Mouse (Mus musculus): Measurements from ENCODE around the gene Rab27a.
"Not testable (repeated sequence)": the region's sequence is repeated elsewhere in the genome, so short reads cannot be mapped to it uniquely, and the experiment has no call there.

The Rab27a gene

DNA sequence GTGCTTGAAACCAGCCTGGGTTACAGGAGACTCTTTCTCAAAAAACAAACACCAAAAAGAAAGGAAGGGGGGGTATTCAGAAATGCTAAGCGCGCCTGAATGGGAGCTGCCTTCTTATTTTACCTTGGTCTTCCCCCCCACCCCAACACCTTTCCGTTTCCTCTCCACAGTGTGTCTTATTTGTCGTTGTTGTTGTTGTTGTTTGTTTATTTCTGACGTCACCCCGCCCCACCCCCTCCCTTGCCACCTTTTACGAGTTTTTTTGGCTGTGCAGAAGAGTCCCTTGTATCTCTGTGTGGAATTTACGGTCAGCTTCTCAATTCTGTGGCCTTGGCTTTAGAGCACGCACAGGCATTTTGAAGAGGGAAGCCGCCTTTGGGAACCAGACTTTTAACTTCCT is 1.1 kb downstream of the Rab27a start:
- DNase-seq (ENCODE audit: low read depth, low spot score): no peak

- DNase-seq (ENCODE audit: low read depth, low spot score): no peak
Observed at GRCm38 (mm10) chr9:73047906-73048305, 3.3 kb downstream of the Rab27a start.

DNA sequence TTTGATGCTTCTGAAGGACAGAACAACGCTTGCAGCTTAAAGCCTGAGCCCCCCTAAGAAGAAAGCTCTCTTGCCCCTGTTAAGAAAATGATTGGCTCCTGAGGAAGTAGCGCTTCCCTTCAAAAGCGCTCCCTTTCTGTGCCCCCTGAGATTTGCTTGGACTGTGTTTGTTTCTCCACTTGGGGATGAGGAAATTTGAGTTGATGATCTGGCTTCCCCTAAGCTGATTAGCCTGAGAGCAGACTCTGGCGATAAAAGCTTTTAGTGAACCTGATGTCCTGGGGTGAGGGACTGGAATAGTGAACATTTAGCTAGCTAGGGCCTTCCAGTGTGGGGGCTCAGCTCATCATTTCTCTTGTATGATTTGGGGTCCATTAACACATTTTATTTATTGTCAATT is 4.3 kb downstream of the Rab27a start:
- DNase-seq (ENCODE audit: low read depth, low spot score): no peak

DNA sequence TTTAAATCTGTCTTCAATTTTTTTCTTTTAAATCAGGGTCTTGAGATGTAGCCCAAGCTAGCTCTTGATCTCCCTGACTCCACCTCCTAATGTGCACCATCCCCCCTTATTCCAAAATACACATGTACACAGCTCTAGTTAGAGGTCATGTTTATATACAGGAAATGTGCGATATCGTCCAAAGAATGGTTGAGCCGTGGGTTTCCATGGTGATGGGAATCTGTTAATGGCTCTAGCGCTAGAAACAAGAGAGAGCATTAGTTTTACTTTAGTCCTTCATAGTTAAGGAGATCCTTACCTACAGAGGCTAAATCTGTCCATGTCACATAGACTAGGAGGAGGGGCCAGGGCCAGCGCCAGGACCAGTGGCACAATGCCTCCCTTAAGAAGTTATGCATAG is 5.2 kb downstream of the Rab27a start:
- no peak for DNase-seq (ENCODE audit: low read depth, low spot score)

GRCm38 (mm10) chr9:73050606-73051005 is 6.0 kb downstream of the Rab27a start:
- DNase-seq (ENCODE audit: low read depth, low spot score): no peak

- DNase-seq (ENCODE audit: low read depth, low spot score): no peak
Observed at GRCm38 (mm10) chr9:73055441-73055911, 10.8 kb downstream of the Rab27a start.

DNA sequence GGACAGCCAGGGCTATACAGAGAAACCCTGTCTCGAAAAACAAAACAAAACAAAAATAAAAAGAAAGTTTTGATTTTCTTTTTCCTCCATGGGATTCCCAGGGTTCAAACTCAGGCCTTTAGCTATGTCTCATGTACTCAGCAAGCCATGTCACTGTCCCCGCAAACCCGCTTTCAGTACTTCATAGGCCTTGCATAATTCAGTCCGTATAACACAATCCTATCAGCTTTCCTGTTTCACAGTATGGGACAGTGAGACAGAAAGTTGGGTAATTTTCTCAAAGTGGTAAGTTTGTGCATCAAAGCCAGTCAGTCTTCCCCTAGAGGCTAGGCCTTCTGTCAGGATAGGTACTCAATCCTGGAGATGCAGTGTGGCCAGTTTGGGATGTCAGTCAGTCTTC is 14.6 kb downstream of the Rab27a start:
- no peak for DNase-seq (ENCODE audit: low read depth, low spot score)

- DNase-seq (ENCODE audit: low read depth, low spot score): peak; percentile 62
Observed at GRCm38 (mm10) chr9:73063621-73064290, 19.1 kb downstream of the Rab27a start.

- DNase-seq (ENCODE audit: low read depth, low spot score): no peak
Observed at GRCm38 (mm10) chr9:73067086-73067485, 22.4 kb downstream of the Rab27a start.

- no peak for DNase-seq (ENCODE audit: low read depth, low spot score)
Observed at GRCm38 (mm10) chr9:73068230-73068679, 23.6 kb downstream of the Rab27a start.

GRCm38 (mm10) chr9:73068688-73069087 is 24.0 kb downstream of the Rab27a start:
- DNase-seq (ENCODE audit: low read depth, low spot score): no peak

DNA sequence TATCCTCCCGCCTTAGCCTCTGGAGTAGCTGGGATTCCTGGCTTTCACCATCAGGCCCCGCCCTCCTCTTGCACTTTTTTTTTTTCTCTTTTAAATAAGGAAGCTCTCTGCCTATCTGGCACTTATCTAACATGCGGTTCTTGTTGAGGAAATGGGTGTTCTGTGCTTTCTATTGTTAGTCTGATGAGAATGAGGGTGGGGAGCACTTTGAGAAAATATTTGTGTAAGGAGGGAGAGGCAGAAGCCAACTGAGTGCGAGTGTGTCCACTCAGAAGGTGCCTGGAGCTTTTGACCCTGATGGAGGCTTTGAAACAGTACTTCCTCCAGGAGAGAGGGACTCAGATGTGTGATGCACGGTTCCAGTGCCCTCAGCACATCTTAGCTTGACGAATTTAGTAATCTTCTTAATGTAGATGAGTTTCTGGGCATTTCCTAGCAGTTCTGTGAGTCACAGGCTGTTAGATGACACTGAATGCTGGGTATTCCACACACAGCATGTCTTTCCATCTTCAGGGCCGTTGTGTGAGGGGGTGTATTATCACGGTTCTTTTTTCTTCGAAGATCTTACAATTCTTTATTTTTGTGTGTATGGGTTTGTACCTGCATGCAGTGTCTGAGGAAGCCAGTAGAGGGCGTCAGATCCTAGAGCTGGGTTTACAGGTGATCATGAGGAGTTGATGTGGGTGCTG is 26.5 kb downstream of the Rab27a start:
- no peak for DNase-seq (ENCODE audit: low read depth, low spot score)

GRCm38 (mm10) chr9:73072426-73072825 is 27.8 kb downstream of the Rab27a start:
- no peak for DNase-seq (ENCODE audit: low read depth, low spot score)

- DNase-seq (ENCODE audit: low read depth, low spot score): no peak
Observed at GRCm38 (mm10) chr9:73073169-73073568, 28.5 kb downstream of the Rab27a start.

GRCm38 (mm10) chr9:73079349-73079748 is 34.7 kb downstream of the Rab27a start:
- DNase-seq (ENCODE audit: low read depth, low spot score): not testable (repeated sequence)

DNA sequence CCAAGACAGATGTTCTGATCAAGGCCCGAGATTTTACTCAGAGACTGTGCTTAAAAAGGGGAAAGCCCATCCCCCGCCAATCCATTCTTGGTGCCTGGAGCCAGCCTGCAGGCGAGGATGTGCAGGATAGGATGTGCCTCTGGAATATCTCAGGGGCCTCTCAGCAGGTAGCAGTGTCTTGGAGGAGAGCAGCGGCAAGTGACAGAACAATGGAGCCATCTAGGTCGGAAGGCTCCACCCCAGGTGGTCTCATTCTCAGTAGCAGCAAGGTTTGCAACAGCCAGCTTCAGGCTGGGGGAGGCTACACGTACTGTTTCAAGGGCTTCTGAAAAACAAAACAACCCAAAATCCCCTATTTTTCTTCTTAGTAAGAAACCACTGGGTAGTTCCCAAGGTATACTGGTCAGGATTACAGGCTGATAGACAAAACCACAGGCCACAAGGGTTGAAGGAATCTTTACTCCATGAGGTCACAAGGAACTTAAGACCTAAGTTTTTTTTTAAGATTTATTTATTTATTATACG is 35.2 kb downstream of the Rab27a start:
- DNase-seq (ENCODE audit: low read depth, low spot score): no peak

DNA sequence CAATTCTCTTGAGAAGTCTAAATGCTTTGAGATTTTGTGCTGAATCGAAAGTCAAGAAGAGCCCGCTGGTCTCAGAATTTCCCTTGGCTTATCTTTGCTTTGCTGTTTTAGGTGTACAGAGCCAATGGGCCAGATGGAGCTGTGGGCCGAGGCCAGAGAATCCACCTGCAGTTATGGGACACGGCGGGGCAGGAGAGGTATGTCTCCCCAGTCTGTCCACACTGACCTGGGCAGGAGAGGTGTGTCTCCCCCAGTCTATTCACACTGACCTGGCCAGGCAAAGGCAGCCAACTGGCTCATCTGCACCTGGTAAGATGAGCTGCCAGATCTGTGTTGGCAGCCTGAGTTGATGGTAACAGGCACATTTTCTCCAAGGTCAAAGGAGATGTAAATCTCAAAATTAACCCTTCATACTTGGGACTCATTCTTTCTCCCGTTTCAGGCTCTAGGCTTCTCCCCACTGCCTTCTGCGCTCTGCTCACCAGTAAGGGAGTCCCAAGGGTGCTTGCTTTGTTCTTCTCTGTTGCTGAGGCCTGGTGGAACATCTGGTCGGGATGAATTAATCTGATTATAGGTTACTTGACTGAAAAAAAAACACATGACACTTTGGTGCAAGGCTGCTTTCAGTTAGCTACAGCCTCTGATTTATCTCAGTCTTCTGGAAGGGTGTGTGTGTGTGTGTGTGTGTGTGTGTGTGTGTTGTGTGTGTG is 37.8 kb downstream of the Rab27a start:
- no peak for DNase-seq (ENCODE audit: low read depth, low spot score)

DNA sequence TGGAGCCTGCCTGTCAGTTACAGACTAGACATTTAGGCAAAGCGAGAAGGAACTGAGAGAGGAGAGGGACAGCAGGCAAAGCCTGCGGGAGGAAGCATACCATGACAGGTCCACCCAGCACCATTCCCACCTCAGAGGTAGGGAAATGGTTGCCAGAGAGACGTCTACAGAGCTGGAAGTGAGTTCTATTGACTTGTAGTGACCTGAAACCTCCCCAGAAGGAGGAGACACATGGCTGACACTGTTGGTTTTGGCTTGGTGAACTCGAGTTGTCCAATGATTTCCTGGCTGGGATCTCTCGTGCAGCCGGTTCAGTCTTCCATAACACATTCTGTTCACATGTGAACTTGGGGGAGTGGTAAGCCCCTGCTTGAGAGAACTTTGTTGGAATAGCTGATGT is 39.3 kb downstream of the Rab27a start:
- no peak for DNase-seq (ENCODE audit: low read depth, low spot score)

DNA sequence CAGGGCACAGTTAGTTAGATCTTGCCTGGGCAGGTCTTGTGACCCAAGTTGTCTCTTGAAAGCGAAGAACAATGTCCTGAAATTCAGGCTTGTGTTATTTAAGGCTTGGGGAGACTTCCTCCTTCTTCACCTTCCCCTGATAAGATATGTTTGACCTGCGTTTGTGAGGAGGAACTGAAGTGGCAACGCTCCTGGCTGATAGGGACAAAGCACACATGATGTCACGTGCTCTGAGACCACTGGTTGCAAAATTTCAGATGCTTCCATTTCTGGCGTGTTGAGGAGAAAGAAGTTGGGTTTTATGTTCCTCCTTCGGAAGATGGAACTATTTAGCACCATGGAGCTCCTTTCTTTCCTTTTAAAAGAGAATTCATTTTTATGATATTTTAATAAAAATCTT is 41.2 kb downstream of the Rab27a start:
- DNase-seq (ENCODE audit: low read depth, low spot score): no peak

GRCm38 (mm10) chr9:73087121-73087520 is 42.5 kb downstream of the Rab27a start:
- DNase-seq (ENCODE audit: low read depth, low spot score): no peak

GRCm38 (mm10) chr9:73087581-73087980 is 42.9 kb downstream of the Rab27a start:
- DNase-seq (ENCODE audit: low read depth, low spot score): no peak

DNA sequence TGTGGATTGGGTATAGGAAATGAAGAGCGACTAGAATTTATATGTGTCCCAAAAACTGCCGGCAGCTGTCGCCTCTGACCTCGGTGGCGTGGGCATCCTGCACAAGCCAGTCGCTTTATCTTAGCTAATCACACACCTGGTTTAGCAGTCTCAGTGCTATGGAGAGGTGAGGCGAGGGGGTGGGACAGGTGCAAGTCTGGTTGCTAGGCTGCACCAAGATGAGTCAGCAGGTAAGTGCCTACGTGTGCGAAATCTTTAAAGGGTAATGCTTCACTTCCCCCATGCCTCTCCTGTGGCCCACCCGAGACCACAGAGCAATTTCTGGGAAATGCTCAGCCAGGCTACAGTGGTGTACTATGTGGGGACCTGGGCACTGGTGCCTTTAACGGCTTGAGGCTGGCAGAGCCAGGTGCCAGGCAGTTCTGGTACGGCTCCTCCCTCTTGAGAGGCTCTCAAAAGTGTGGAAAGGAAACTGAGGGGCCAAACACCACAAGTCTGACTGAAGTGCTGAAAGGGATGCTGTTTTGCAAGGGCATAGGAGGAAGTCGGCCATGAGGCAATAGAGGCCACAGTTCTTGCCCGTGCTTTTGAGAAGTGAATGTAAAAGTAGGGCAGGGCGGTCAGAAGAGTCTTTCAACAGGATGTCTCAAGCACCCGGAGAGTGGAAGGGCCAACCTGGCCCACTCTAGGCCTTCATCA is 44.7 kb downstream of the Rab27a start:
- DNase-seq (ENCODE audit: low read depth, low spot score): no peak
